Mouse (Mus musculus) bone marrow macrophage, adult 2 months (primary cell): ENCODE data around the gene Epb41l5.

ENCODE experiments used
- CTCF ChIP-seq: IDR thresholded peaks from 2 replicates; pipeline ENCODE4 v1.5.1; 2012; ENCODE audit warnings: low read depth, mild to moderate bottlenecking, low read length, moderate library complexity
- POLR2A ChIP-seq: IDR thresholded peaks from 2 replicates; pipeline ENCODE4 v1.6.1; 2012; ENCODE audit warnings: mild to moderate bottlenecking, low read depth, low read length, borderline replicate concordance

GRCm38 (mm10) chr1:119501881-119502280 is 146.9 kb downstream of the Epb41l5 start:
- TF ChIP-seq POLR2A (no peak), CTCF (no peak)
